Mouse (Mus musculus) liver, embryonic 16.5 days (tissue): ENCODE measurements around the gene Agap2. TPM values are rescaled to one million over a fixed set of nuclear protein-coding genes. Genes with fewer than 3 reads are reported as not detected.

ENCODE experiments used
- ATAC-seq: fragments of 200-750 bp; cut with Nextera tagmentation; 2 replicates; pipeline ENCODE4 v1.8.0; 2017; ENCODE audit warnings: low read depth, mild to moderate bottlenecking, moderate number of reproducible peaks, moderate library complexity
- H3K27ac ChIP-seq: fragments of 300-500 bp; sonication (generic); 2 replicates; pipeline ENCODE4 v1.5.1; 2014; ENCODE audit warnings: mild to moderate bottlenecking, low read length
- H3K27me3 ChIP-seq: fragments of 300-500 bp; sonication (generic); 2 replicates; pipeline ENCODE4 v1.6.1; 2014; ENCODE audit warnings: low read depth, low read length, mixed read lengths; ENCODE audit not compliant: control insufficient read depth, insufficient read depth
- H3K36me3 ChIP-seq: fragments of 300-500 bp; sonication (generic); 2 replicates; pipeline ENCODE4 v1.6.1; 2014; ENCODE audit warnings: mild to moderate bottlenecking; ENCODE audit not compliant: control insufficient read depth, insufficient read depth
- H3K4me1 ChIP-seq: fragments of 300-500 bp; sonication (generic); 2 replicates; pipeline ENCODE4 v1.6.1; 2014; ENCODE audit warnings: low read depth, low read length, mixed read lengths; ENCODE audit not compliant: control insufficient read depth
- H3K4me2 ChIP-seq: fragments of 300-500 bp; sonication (generic); 2 replicates; pipeline ENCODE4 v1.6.1; 2014; ENCODE audit warnings: low read depth, low read length, mixed read lengths
- H3K4me3 ChIP-seq: fragments of 300-500 bp; sonication (generic); 2 replicates; pipeline ENCODE4 v1.5.1; 2014; ENCODE audit warnings: low read depth, mild to moderate bottlenecking, low read length
- H3K9ac ChIP-seq: fragments of 300-500 bp; sonication (generic); 2 replicates; pipeline ENCODE4 v1.6.1; 2014; ENCODE audit warnings: low read depth, low read length
- H3K9me3 ChIP-seq: fragments of 300-500 bp; sonication (generic); replicated peaks from 2 replicates; pipeline ENCODE4 v1.6.1; 2016; ENCODE audit warnings: low read length; ENCODE audit not compliant: control insufficient read depth
- WGBS: fragments of 180-500 bp; shearing (Covaris S2); extraction: QIAGEN DNeasy Blood & Tissue Kit; methylation state at CpG from one replicate; pipeline ENCODE4 v1.1.7; 2014; ENCODE audit not compliant: insufficient replicate concordance; 5-methylcytosine and 5-hydroxymethylcytosine counted together
- polyA plus RNA-seq: library from polyadenylated mRNA; unstranded; fragments of >200 nt; fragmentation: Nextera tagmentation; extraction: Ambion mirVana; gene quantifications from 2 replicates; pipeline ENCODE4 v1.2.1, GENCODE M21; 2015

Gene Agap2
- polyA plus RNA-seq, 1 experiment from 2014 or later, result 1.2 TPM

DNA sequence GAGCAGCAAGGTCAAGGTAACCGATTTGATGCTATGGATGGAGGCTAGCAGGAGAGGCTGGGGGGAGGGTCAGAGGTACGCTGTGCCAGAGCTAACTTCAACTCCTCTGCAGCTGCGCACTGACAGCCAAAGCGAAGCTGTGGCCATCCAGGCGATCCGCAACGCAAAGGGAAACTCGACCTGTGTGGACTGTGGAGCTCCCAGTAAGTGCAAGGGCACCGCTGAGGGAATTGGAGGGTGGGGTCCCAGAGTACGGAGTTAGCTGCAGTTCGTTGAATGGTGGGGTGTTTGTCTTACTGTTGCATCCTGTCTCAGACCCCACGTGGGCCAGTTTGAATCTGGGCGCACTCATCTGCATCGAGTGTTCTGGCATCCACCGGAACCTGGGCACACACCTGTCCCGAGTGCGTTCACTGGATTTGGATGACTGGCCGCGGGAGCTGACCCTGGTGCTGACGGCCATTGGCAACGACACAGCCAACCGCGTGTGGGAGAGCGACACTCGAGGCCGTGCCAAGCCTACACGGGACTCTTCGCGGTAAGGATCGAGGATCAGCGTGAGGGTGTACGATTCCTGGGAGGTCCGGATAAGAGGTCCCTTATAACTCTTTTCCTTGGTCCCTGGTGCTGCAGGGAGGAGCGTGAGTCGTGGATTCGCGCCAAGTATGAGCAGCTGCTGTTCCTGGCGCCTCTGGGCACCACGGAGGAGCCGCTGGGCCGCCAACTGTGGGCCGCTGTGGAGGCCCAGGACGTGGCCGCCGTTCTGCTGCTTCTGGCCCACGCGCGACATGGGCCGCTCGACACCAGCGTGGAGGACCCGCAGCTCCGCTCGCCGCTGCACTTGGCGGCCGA, 15.7 kb downstream of the Agap2 start:
- peaks cover 3% of the 10 kb centered on the region for H3K36me3 ChIP-seq
- no peak overlapping the region; the same call in 1 of the 2 replicates for H3K4me2 ChIP-seq
- H3K9me3 ChIP-seq, result no peaks in the 10 kb centered on the region
- peaks cover 11% of the 10 kb centered on the region for H3K4me1 ChIP-seq
- H3K27me3 ChIP-seq, result peaks cover 14% of the 10 kb centered on the region
- no peak overlapping the region for H3K4me3 ChIP-seq
- H3K9ac ChIP-seq, result no peak overlapping the region
- WGBS, result 57% methylated on average over 57 of the region's 57 CpGs
- ATAC-seq, result no peak
- no peak overlapping the region for H3K27ac ChIP-seq

DNA sequence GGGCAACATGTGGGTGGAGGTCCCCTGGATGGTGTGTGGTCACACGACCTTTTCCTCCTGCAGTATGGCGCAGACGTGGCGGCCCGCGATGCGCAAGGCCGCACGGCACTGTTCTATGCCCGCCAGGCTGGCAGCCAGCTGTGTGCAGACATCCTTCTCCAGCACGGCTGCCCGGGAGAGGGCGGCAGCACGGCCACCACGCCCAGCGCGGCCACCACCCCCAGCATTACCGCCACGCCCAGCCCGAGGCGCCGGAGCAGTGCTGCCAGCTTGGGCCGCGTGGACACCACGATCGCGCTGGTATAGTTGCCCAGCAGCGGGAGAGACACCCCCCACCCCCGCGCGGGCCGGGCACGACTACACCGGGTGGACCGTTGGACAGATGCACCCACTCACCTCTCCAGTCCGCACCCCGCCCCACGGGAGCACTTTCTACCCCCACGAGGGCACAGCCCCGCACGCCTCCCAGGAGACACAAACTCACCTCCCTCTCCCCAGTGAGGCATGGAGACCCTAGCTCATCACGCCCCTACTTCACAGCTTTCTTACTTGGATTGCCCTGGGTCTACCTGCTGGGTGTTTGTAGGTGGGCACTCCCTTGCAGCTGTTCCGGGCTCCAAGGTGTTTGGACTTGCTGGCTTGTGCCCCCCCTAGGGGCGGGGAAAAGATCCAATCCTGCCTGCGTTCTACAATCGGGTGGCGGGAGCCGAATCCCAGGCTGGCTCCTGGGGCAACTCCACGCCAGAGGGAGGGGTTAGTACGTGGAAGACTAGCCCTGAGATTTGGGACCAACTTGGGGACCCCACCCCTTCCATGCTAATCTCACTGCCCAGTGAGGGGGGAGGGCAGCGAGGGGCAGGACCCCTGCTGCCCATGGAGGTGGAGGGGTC, 16.7 kb downstream of the Agap2 start:
- H3K27ac ChIP-seq, result no peak overlapping the region
- no peak overlapping the region for H3K4me3 ChIP-seq
- peaks cover 7% of the 10 kb centered on the region for H3K36me3 ChIP-seq
- peaks cover 11% of the 10 kb centered on the region for H3K4me1 ChIP-seq
- no peak overlapping the region for H3K9ac ChIP-seq
- peaks cover 14% of the 10 kb centered on the region for H3K27me3 ChIP-seq
- no peaks in the 10 kb centered on the region for H3K9me3 ChIP-seq
- WGBS, result 69% methylated on average over 51 of the region's 51 CpGs
- H3K4me2 ChIP-seq, result no peak overlapping the region
- no peak for ATAC-seq

DNA sequence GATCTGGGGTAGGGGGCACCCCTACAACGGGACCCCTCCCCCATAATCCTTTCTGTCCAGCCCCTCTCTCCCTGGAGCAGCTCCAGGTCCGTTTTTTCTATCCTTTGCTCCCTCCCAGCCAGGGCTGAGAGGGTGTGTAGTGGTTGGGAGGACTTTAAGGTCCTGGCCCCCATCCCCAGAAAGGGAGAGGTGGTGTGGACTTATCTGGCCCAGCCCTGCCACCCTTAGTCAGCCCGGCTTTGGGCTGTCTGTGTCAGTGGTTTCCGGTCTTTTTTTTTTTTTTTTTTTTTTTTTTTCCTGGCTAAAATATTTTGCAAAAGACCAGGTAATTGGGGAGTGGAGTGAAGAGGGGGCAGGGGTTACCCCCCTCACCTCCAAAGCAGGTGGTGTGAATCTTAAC, 17.7 kb downstream of the Agap2 start:
- no peak for ATAC-seq
- Histone ChIP-seq H3K9me3 (no peaks in the 10 kb centered on the region), H3K27ac (no peak overlapping the region), H3K4me1 (peaks cover 11% of the 10 kb centered on the region), H3K27me3 (peaks cover 14% of the 10 kb centered on the region), H3K36me3 (peaks cover 7% of the 10 kb centered on the region), H3K9ac (no peak overlapping the region), H3K4me2 (no peak overlapping the region), H3K4me3 (no peak overlapping the region)
- WGBS, result 26% methylated on average over 4 of the region's 4 CpGs

DNA sequence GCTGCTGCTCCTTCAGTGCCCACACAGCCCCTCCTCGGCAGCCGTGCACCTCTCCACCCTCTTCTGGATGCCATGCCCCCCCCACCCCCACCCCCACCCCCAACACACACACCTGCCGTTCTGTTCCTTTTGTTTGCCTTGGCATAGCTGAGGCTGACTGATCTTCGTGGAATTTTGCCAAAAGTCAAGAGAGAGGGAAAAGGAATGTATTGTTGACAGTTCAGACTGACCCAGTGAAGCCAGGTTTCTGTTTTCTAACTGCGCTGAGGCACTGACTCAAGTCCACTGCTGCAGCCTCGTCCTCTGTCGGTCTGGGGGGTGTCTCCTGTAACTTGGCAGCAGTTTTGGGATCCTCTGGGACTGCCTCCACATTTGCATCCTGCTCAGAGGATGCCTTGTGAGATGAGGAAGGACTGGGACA, 19.3 kb downstream of the Agap2 start:
- no peaks in the 10 kb centered on the region for H3K9me3 ChIP-seq
- peaks cover 17% of the 10 kb centered on the region for H3K36me3 ChIP-seq
- no peak overlapping the region for H3K4me2 ChIP-seq
- peaks cover 14% of the 10 kb centered on the region for H3K27me3 ChIP-seq
- ATAC-seq, result no peak
- no peak overlapping the region for H3K27ac ChIP-seq
- no peak overlapping the region for H3K9ac ChIP-seq
- no peak overlapping the region for H3K4me3 ChIP-seq
- 58% methylated on average over 7 of the region's 7 CpGs for WGBS
- H3K4me1 ChIP-seq, result peaks cover 11% of the 10 kb centered on the region

DNA sequence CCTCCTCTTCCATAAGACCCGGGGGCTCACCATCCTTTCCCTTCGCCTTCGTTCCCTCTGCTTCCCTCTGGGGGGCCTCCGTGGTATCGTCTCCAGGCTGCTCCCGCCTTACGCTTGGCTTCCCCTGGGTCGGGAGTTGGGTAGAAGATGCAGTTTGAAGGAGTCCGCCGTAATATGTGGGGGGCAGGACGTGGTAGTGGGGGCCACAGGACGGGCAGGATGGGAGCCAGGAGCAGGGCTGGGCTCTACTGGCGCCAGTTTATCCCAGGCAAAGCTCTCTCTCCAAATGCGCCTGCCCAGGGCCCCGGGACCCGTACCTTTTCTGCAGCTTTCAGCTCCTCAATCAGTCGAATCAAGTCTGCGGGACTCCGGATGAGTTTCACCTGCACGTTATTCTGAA, 23.4 kb downstream of the Agap2 start:
- 77% methylated on average over 20 of the region's 20 CpGs for WGBS
- Histone ChIP-seq H3K4me1 (peaks cover 17% of the 10 kb centered on the region), H3K9ac (no peak overlapping the region), H3K4me2 (no peak overlapping the region), H3K4me3 (no peak overlapping the region), H3K27ac (no peak overlapping the region), H3K27me3 (no peaks in the 10 kb centered on the region), H3K36me3 (peaks cover 17% of the 10 kb centered on the region), H3K9me3 (no peaks in the 10 kb centered on the region)
- no peak for ATAC-seq

DNA sequence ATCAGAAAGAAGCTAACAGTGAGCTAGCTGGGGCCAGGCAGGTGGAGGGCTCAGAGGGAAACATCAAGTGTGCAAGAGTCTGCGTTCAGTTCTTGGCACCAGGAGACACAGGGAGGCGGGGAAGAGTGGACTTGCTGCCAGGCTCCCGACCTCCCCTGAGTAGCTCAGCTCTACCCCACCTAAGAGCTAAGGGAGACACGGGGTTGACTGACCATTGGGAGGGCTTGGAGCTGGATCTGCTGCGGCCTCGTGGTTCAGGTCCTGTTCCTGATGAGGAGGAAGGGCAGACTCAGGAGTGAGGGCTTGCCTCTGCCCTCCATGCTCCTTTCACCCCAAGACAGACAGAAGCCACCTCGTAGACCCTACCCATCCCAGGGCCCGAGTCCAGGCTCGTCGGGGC, 24.1 kb downstream of the Agap2 start:
- Histone ChIP-seq H3K27ac (no peak overlapping the region), H3K9me3 (no peaks in the 10 kb centered on the region), H3K4me2 (no peak overlapping the region), H3K4me1 (peaks cover 20% of the 10 kb centered on the region), H3K9ac (no peak overlapping the region), H3K36me3 (peaks cover 17% of the 10 kb centered on the region), H3K4me3 (no peak overlapping the region), H3K27me3 (no peaks in the 10 kb centered on the region)
- 75% methylated on average over 10 of the region's 10 CpGs for WGBS
- ATAC-seq, result no peak

DNA sequence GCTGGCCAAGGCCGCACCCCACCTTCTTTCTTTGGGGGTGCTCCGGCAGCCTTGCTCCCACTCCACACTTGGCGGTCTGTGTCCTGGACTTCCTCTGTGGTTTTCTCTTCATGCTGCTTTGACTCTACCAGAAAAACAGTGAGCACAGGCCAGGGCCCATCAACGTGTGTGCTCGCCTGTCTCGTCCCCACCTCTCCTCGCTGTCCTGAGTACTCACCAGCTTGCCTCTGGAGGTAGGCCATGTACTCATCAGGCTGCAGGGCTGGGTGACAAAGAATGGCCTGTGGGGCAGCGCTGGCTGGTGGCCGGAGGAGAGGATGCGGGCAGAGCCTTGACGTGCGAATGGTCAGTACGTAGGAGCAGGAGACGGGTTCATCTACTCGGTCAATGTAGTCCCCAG, 24.8 kb downstream of the Agap2 start:
- no peaks in the 10 kb centered on the region for H3K27me3 ChIP-seq
- no peak overlapping the region for H3K4me3 ChIP-seq
- no peak overlapping the region for H3K9ac ChIP-seq
- no peak for ATAC-seq
- peaks cover 17% of the 10 kb centered on the region for H3K36me3 ChIP-seq
- H3K27ac ChIP-seq, result no peak overlapping the region
- H3K4me1 ChIP-seq, result peaks cover 20% of the 10 kb centered on the region
- H3K9me3 ChIP-seq, result no peaks in the 10 kb centered on the region
- no peak overlapping the region for H3K4me2 ChIP-seq
- 62% methylated on average over 15 of the region's 15 CpGs for WGBS

DNA sequence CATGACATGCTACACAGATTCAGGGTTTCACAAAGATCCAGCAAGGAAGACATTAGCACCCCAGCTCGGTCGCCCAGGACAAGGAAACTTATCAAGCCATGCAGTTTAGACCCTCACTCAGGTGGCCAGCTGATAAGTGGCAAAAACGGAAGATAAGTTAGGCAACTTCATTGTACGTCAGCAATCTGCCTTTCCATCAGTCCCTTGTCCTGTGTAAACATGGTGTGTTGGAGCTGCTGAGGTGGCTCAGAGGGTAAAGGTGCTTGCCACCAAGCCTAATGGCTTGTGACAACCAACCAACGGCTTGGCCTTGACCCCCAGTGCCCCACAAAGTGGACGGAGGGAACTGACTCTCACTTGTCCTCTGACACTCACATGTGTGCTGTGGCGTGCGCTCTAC, 25.3 kb downstream of the Agap2 start:
- no peaks in the 10 kb centered on the region for H3K27me3 ChIP-seq
- no peak overlapping the region for H3K9ac ChIP-seq
- no peak overlapping the region for H3K4me2 ChIP-seq
- H3K4me3 ChIP-seq, result no peak overlapping the region
- 21% methylated on average over 8 of the region's 8 CpGs for WGBS
- H3K9me3 ChIP-seq, result no peaks in the 10 kb centered on the region
- peaks cover 20% of the 10 kb centered on the region for H3K4me1 ChIP-seq
- 0 out of 2 replicates have a peak overlapping the region, but pooled peaks have one; percentile 8 for H3K27ac ChIP-seq
- peaks cover 17% of the 10 kb centered on the region for H3K36me3 ChIP-seq
- peak; percentile 68 for ATAC-seq

DNA sequence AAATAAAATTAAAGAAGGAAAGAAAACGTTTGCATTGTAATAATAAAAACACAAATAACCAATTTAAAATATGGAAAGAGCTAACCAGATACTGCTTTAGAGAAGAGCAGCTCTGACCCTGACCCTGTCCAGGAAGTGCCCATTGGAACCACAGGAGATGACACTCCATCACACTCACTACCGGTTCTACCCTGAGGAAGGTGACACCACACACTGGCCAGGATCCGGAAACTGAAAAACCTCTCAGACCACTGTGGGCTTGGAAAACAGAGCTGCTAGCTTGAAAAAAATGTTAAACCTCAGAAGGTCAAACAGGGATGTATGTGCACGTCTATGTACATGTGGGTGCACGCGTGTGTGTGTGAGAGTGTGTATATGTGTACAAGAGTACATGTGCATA, 26.1 kb downstream of the Agap2 start:
- Histone ChIP-seq H3K36me3 (peaks cover 13% of the 10 kb centered on the region; the same call in 1 of the 2 replicates), H3K27ac (no peak overlapping the region), H3K4me2 (no peak overlapping the region), H3K9me3 (no peaks in the 10 kb centered on the region), H3K9ac (no peak overlapping the region), H3K4me3 (no peak overlapping the region), H3K27me3 (no peaks in the 10 kb centered on the region), H3K4me1 (peaks cover 20% of the 10 kb centered on the region)
- WGBS, result 54% methylated on average over 6 of the region's 6 CpGs
- no peak for ATAC-seq
